Mouse (Mus musculus) liver, embryonic 14.5 days (tissue): ENCODE measurements around the gene Tmem220.

Experiments
- CTCF ChIP-seq: IDR thresholded peaks from 2 replicates; pipeline ENCODE4 v1.5.1; 2016; ENCODE audit warnings: antibody characterized with exemption, low read depth, control low read depth
- EP300 ChIP-seq: IDR thresholded peaks from 2 replicates; pipeline ENCODE4 v1.6.1; 2016; ENCODE audit warnings: antibody characterized with exemption, low read depth

DNA sequence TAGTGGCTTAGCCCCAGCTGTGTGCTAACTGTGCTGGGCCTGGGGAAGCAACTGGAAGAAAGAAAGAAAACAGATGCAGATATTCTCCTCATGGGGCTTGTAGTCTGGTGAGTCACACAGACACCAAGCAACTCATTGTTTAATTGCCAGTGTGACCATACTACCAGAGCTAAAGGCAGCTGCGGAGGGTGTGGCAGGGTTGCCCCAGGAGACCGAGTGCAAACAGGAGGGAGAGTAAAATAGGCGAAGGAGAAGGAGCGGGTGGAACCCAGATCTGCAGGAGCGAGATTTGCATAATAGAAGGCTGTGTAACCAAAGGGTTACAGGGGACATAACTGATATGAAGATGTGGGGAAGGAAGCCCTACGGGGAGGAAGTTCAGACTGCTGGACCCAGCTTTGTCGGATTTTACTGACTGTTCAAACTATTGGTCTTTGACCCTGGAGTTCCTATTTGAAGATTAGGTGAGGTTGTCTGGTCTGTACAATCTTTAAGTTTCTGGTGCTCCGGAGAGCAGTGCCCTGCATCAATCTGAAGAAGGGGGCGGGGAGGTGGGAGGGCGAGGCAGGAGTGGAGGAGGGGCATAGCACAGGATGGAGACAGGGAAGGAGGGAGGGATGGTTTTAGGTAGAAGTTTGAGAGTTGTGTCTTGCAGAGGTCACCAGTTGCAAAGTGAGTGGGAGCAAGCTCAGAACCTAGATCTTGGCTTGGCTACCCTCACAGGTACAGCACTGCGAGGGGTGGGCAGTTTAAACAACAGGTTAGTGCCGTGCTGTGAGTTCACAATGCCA is 7.0 kb upstream of the Tmem220 start:
- no peak for TF ChIP-seq CTCF
- TF ChIP-seq EP300: no peak
